Mouse (Mus musculus) ES-Bruce4 (cell line): Measurements from ENCODE around the gene Spef2.

Source experiments
- EP300 ChIP-seq: IDR thresholded peaks from 2 replicates; pipeline ENCODE4 v1.6.1; 2011; ENCODE audit warnings: low read depth, low read length; ENCODE audit not compliant: insufficient read depth
- POLR2A ChIP-seq: IDR thresholded peaks from one replicate; pipeline ENCODE4 v1.8.1; 2011; ENCODE audit warnings: low read length; ENCODE audit not compliant: insufficient read depth

DNA sequence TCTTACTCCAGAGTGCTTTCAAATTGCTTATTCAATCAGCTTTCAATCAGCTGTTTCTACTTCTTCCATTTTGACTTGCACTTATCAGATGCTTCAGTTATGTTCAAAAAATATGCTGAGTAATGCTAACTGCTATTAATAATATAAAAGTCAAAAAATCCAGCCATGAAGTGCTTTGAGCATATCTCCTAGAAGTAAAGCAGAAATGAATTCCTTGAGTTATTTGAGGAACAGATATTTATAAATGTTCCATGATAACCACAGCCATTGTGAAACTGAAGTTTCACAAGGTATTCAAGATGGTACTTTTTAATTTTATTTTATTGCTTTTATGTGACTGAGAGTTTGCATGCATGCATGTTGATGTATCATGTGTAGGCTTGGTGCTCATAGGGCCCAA is 18.4 kb upstream of the Spef2 start:
- TF ChIP-seq POLR2A (no peak), EP300 (no peak)
